ENCODE assay signal across 8 mouse cellular contexts in the genomic region with DNA sequence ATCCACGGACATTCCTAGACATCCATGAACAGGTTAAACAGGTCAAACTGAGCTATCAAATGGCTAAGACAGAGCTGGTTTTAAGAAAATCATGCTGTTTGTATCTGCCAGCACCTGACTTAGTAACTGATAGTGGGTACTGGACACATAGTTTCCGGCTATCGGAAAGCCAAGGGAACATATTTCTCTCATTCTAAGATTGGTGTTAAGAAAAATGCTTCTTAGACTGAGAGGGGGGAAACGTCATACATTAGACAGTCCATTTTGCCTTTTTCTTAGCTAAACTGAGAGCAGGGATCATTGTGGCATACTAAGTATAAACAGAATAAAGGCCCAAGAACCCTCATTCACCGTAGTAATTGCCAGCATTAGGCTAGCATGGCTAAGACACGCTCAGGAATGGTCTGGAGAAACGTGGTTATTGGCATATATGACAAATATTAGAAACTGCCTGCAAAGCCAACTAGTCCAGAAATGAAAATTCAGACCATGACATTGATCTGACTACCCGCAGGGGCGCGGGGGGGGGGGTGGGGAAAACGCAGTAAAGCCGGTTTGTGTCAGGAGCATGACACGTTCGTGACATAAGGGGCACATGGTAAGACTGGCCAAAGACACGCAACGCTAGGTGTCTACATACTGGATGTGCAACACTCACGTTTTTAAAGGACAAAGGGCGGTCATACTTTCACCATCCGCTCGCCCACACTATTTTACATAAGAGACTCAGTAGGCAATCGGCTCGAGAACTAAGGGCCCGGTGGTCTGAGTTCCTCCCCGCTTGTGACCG. TPM values are rescaled to one million over a fixed set of nuclear protein-coding genes. Genes with fewer than 3 reads are reported as not detected.
DNase-seq lines count a peak whose midpoint lies in the region; ATAC-seq lines count a peak whose summit lies in the region.

No protein-coding gene starts in this region.

- H3K9ac ChIP-seq in liver, embryonic 15.5 days = peak overlapping the region; percentile 98
- H3K9ac ChIP-seq in neural tube, embryonic 12.5 days = peak overlapping the region; percentile 100

- peak; percentile 12 for ATAC-seq in liver, embryonic 15.5 days (ENCODE audit: insufficient read depth)
- peak; percentile 57 for ATAC-seq in neural tube, embryonic 12.5 days (ENCODE audit: low FRiP score, low read depth)

- peak overlapping the region; percentile 97 for H3K27ac ChIP-seq in liver, embryonic 15.5 days (replicated peaks)
- H3K27ac ChIP-seq in neural tube, embryonic 12.5 days = peak overlapping the region; percentile 98

- 3% methylated on average over 25 of the region's 25 CpGs for WGBS in liver, embryonic 15.5 days (ENCODE audit: insufficient replicate concordance)
- 8% methylated on average over 25 of the region's 25 CpGs for WGBS in neural tube, embryonic 12.5 days

- H3K9me3 ChIP-seq in liver, embryonic 15.5 days (replicated peaks) = no peaks in the 10 kb centered on the region
- H3K9me3 ChIP-seq in neural tube, embryonic 12.5 days = no peaks in the 10 kb centered on the region

- intact Hi-C loops in heart, postnatal 25 days (cut with DNase I) = no loop called here

- peak overlapping the region; percentile 78 for H3K4me2 ChIP-seq in liver, embryonic 15.5 days
- peak overlapping the region; percentile 74 for H3K4me2 ChIP-seq in neural tube, embryonic 12.5 days (replicated peaks)

- peaks cover 18% of the 10 kb centered on the region; the same call in 1 of the 2 replicates for H3K36me3 ChIP-seq in liver, embryonic 15.5 days (replicated peaks)
- no peaks in the 10 kb centered on the region; the same call in 1 of the 2 replicates for H3K36me3 ChIP-seq in neural tube, embryonic 12.5 days

- DNase-seq in cerebellum, adult 9-10 months = peak; percentile 80
- DNase-seq in cerebellum, adult 11 months = no peak
- peak; percentile 73 for DNase-seq in CD4-positive helper T cell, adult 2 months (ENCODE audit: low read depth, low spot score)
- DNase-seq in embryo, embryonic 10.5 days (ENCODE audit: low spot score) = peak; percentile 75
- DNase-seq in heart, postnatal 25 days (ENCODE audit: low spot score) = peak; percentile 11
- DNase-seq in cerebellum, adult 9-11 months = no peak

- H3K27me3 ChIP-seq in liver, embryonic 15.5 days = no peaks in the 10 kb centered on the region
- H3K27me3 ChIP-seq in neural tube, embryonic 12.5 days (replicated peaks) = no peaks in the 10 kb centered on the region

- H3K4me1 ChIP-seq in liver, embryonic 15.5 days (replicated peaks) = peaks cover 38% of the 10 kb centered on the region
- H3K4me1 ChIP-seq in neural tube, embryonic 12.5 days = peaks cover 27% of the 10 kb centered on the region

- peak overlapping the region; percentile 97 for H3K4me3 ChIP-seq in liver, embryonic 15.5 days (replicated peaks)
- H3K4me3 ChIP-seq in neural tube, embryonic 12.5 days = peak overlapping the region; percentile 93

RNA-seq across cellular contexts. Expression of gene Dnajb4, which starts 0.7 kb away (rescaled TPM):
- 100 to 1,000 TPM in 1 of 2 experiments, 10 to 100 TPM in 1; 87.8 to 113 TPM for total RNA-seq in heart, postnatal 25 days (2021)
- 35.3 and 36.8 TPM in 2 replicates for polyA plus RNA-seq in liver, embryonic 15.5 days (2015; fragmentation: Nextera tagmentation; extraction: Ambion mirVana)
- polyA plus RNA-seq in neural tube, embryonic 12.5 days (2016; fragmentation: Nextera tagmentation; extraction: Ambion mirVana) = 30.3 and 31.5 TPM in 2 replicates

RNA-seq across cellular contexts. Expression of gene Fubp1, which starts 0.8 kb away (rescaled TPM):
- total RNA-seq in heart, postnatal 25 days (2021) = 10 to 100 TPM; 54.6 to 58.4 TPM
- 55.1 and 57.1 TPM in 2 replicates for polyA plus RNA-seq in liver, embryonic 15.5 days (2015; fragmentation: Nextera tagmentation; extraction: Ambion mirVana)
- 337 and 352 TPM in 2 replicates for polyA plus RNA-seq in neural tube, embryonic 12.5 days (2016; fragmentation: Nextera tagmentation; extraction: Ambion mirVana)

RNA-seq across cellular contexts. Expression of gene Gipc2, which starts 43.3 kb away (rescaled TPM):
- total RNA-seq in heart, postnatal 25 days (2021) = 1 to 10 TPM; 3.6 to 4.0 TPM
- polyA plus RNA-seq in liver, embryonic 15.5 days (2015; fragmentation: Nextera tagmentation; extraction: Ambion mirVana) = 19.3 and 20.0 TPM in 2 replicates
- polyA plus RNA-seq in neural tube, embryonic 12.5 days (2016; fragmentation: Nextera tagmentation; extraction: Ambion mirVana) = 2.3 and 2.7 TPM in 2 replicates

RNA-seq across cellular contexts. Expression of gene Nexn, which starts 56.8 kb away (rescaled TPM):
- total RNA-seq in heart, postnatal 25 days (2021) = 100 to 1,000 TPM; 324 to 334 TPM
- polyA plus RNA-seq in liver, embryonic 15.5 days (2015; fragmentation: Nextera tagmentation; extraction: Ambion mirVana) = 1.5 and 1.7 TPM in 2 replicates
- polyA plus RNA-seq in neural tube, embryonic 12.5 days (2016; fragmentation: Nextera tagmentation; extraction: Ambion mirVana) = 5.1 and 9.0 TPM in 2 replicates

Comparison
In these comparisons a context has a peak if more than half of its experiments do, and no peak if none do; other contexts are left out.
1. DNase-seq: peak in cerebellum, adult 9-10 months (single experiment), CD4-positive helper T cell, adult 2 months (single experiment), embryo, embryonic 10.5 days (single experiment) and heart, postnatal 25 days (single experiment); none in cerebellum, adult 11 months (single experiment) and cerebellum, adult 9-11 months (single experiment).